Mouse (Mus musculus) limb, embryonic 11.5 days (tissue): ENCODE results near the gene Golt1a. TPM values are rescaled to one million over a fixed set of nuclear protein-coding genes. Genes with fewer than 3 reads are reported as not detected.
A peak's percentile ranks its signal among the peaks of the same experiment; 100 is the strongest.

Experiments used
- ATAC-seq: fragments of 200-750 bp; cut with Nextera tagmentation; 2 replicates; pipeline ENCODE4 v1.8.0; 2017; ENCODE audit warnings: low read depth; ENCODE audit not compliant: insufficient number of reproducible peaks, low FRiP score, low TSS enrichment
- DNase-seq: peaks from one replicate; pipeline ENCODE4 v3.0.0-alpha.2; 2015; ENCODE audit warnings: low spot score
- H3K27ac ChIP-seq: fragments of 300-500 bp; sonication (generic); replicated peaks from 2 replicates; pipeline ENCODE4 v1.5.1; 2014; ENCODE audit warnings: low read depth, mild to moderate bottlenecking, low read length
- H3K27me3 ChIP-seq: fragments of 300-500 bp; sonication (generic); 2 replicates; pipeline ENCODE4 v1.6.1; 2014; ENCODE audit warnings: mild to moderate bottlenecking, low read length, mixed read lengths; ENCODE audit not compliant: control insufficient read depth, insufficient read depth
- H3K36me3 ChIP-seq: fragments of 300-500 bp; sonication (generic); 2 replicates; pipeline ENCODE4 v1.6.1; 2014; ENCODE audit warnings: mild to moderate bottlenecking, low read length, moderate library complexity, mixed read lengths; ENCODE audit not compliant: control insufficient read depth, insufficient read depth
- H3K4me1 ChIP-seq: fragments of 300-500 bp; sonication (generic); 2 replicates; pipeline ENCODE4 v1.6.1; 2014; ENCODE audit warnings: low read length, mixed read lengths; ENCODE audit not compliant: control insufficient read depth, insufficient read depth
- H3K4me2 ChIP-seq: fragments of 300-500 bp; sonication (generic); 2 replicates; pipeline ENCODE4 v1.6.1; 2014; ENCODE audit warnings: low read depth, mild to moderate bottlenecking, moderate library complexity; ENCODE audit not compliant: severe bottlenecking
- H3K4me3 ChIP-seq: fragments of 300-500 bp; sonication (generic); 2 replicates; pipeline ENCODE4 v1.5.1; 2014; ENCODE audit warnings: low read depth, low read length
- H3K9ac ChIP-seq: fragments of 300-500 bp; sonication (generic); 2 replicates; pipeline ENCODE4 v1.6.1; 2014; ENCODE audit warnings: mild to moderate bottlenecking, low read length
- H3K9me3 ChIP-seq: fragments of 300-500 bp; sonication (generic); 2 replicates; pipeline ENCODE4 v1.6.1; 2016; ENCODE audit warnings: low read length; ENCODE audit not compliant: control insufficient read depth
- WGBS: fragments of 180-500 bp; shearing (Covaris S2); extraction: QIAGEN DNeasy Blood & Tissue Kit; methylation state at CpG from one replicate; pipeline ENCODE4 v1.1.7; 2014; 5-methylcytosine and 5-hydroxymethylcytosine counted together
- polyA plus RNA-seq: library from polyadenylated mRNA; unstranded; fragments of >200 nt; fragmentation: Nextera tagmentation; extraction: Ambion mirVana; gene quantifications from 2 replicates; pipeline ENCODE4 v1.2.1, GENCODE M21; 2014

Golt1a gene
- polyA plus RNA-seq, 1 experiment from 2014 or later = not detected

- no peak for ATAC-seq
- H3K4me1 ChIP-seq = no peaks in the 10 kb centered on the region
- H3K4me3 ChIP-seq = no peak overlapping the region
- 85% methylated on average over 9 of the region's 9 CpGs for WGBS
- no peaks in the 10 kb centered on the region for H3K27me3 ChIP-seq
- no peaks in the 10 kb centered on the region for H3K9me3 ChIP-seq
- DNase-seq = no peak
- H3K36me3 ChIP-seq = no peaks in the 10 kb centered on the region
- H3K27ac ChIP-seq = no peak overlapping the region
- no peak overlapping the region for H3K4me2 ChIP-seq
- H3K9ac ChIP-seq = no peak overlapping the region
Measured at GRCm38 (mm10) chr1:133346531-133346930, 36.9 kb downstream of the Golt1a start.

- Histone ChIP-seq H3K27me3 (no peaks in the 10 kb centered on the region), H3K4me3 (no peak overlapping the region), H3K9ac (no peak overlapping the region), H3K36me3 (no peaks in the 10 kb centered on the region), H3K9me3 (no peaks in the 10 kb centered on the region), H3K4me2 (no peak overlapping the region), H3K27ac (no peak overlapping the region), H3K4me1 (no peaks in the 10 kb centered on the region)
- no peak for DNase-seq
- WGBS = 56% methylated on average over 3 of the region's 3 CpGs
- no peak for ATAC-seq
Measured at GRCm38 (mm10) chr1:133347226-133347625, 37.6 kb downstream of the Golt1a start.

- Histone ChIP-seq H3K27ac (no peak overlapping the region), H3K4me2 (no peak overlapping the region), H3K9ac (no peak overlapping the region), H3K4me3 (no peak overlapping the region), H3K4me1 (no peaks in the 10 kb centered on the region), H3K36me3 (no peaks in the 10 kb centered on the region), H3K27me3 (no peaks in the 10 kb centered on the region), H3K9me3 (no peaks in the 10 kb centered on the region)
- 83% methylated on average over 11 of the region's 11 CpGs for whole genome bisulfite sequencing
- ATAC-seq = no peak
- no peak for DNase-seq
Measured at GRCm38 (mm10) chr1:133347693-133348520, 38.3 kb downstream of the Golt1a start.

GRCm38 (mm10) chr1:133350210-133350609 lies 40.6 kb downstream of the Golt1a start, which contains the start of gene Ren1:
TSS of gene Ren1 (plus strand) at chr1:133350510.
- Histone ChIP-seq H3K9ac (no peak within 1 kb of the TSS), H3K4me3 (no peak within 1 kb of the TSS), H3K36me3 (no peaks in the 10 kb centered on the region), H3K27ac (no peak within 1 kb of the TSS), H3K9me3 (no peaks in the 10 kb centered on the region), H3K4me1 (no peaks in the 10 kb centered on the region), H3K27me3 (no peaks in the 10 kb centered on the region), H3K4me2 (no peak within 1 kb of the TSS)
- 86% methylated on average over 1 of the region's 1 CpGs for WGBS
- DNase-seq (no peak), ATAC-seq (no peak)

- H3K36me3 ChIP-seq = no peaks in the 10 kb centered on the region
- WGBS = 34% methylated on average over 9 of the region's 9 CpGs
- no peak for ATAC-seq
Measured at GRCm38 (mm10) chr1:133351762-133352161, 42.2 kb downstream of the Golt1a start.

GRCm38 (mm10) chr1:133353371-133353809 lies 43.8 kb downstream of the Golt1a start:
- DNase-seq (peak; percentile 82), ATAC-seq (no peak)
- Histone ChIP-seq H3K27me3 (no peaks in the 10 kb centered on the region), H3K9ac (no peak overlapping the region), H3K4me1 (no peaks in the 10 kb centered on the region), H3K27ac (no peak overlapping the region), H3K4me2 (no peak overlapping the region), H3K4me3 (no peak overlapping the region), H3K9me3 (no peaks in the 10 kb centered on the region), H3K36me3 (no peaks in the 10 kb centered on the region)
- 53% methylated on average over 12 of the region's 12 CpGs for WGBS

More at GRCm38 (mm10) chr1:133351762-133352161, 42.2 kb downstream of the Golt1a start:
- H3K4me2 ChIP-seq = no peak overlapping the region
- H3K27ac ChIP-seq = no peak overlapping the region
- H3K9me3 ChIP-seq = no peaks in the 10 kb centered on the region
- no peak overlapping the region for H3K4me3 ChIP-seq
- no peak overlapping the region for H3K9ac ChIP-seq
- no peaks in the 10 kb centered on the region for H3K4me1 ChIP-seq
- DNase-seq = no peak
- H3K27me3 ChIP-seq = no peaks in the 10 kb centered on the region

GRCm38 (mm10) chr1:133355469-133355868 lies 45.9 kb downstream of the Golt1a start:
- no peaks in the 10 kb centered on the region for H3K27me3 ChIP-seq
- H3K9me3 ChIP-seq = no peaks in the 10 kb centered on the region
- DNase-seq (no peak), ATAC-seq (no peak)
- no peak overlapping the region for H3K4me3 ChIP-seq
- no peak overlapping the region for H3K4me2 ChIP-seq
- 46% methylated on average over 5 of the region's 5 CpGs for WGBS
- no peaks in the 10 kb centered on the region for H3K36me3 ChIP-seq
- no peak overlapping the region for H3K9ac ChIP-seq
- H3K27ac ChIP-seq = no peak overlapping the region
- no peaks in the 10 kb centered on the region for H3K4me1 ChIP-seq

- WGBS = 54% methylated on average over 15 of the region's 15 CpGs
- Histone ChIP-seq H3K4me1 (no peaks in the 10 kb centered on the region), H3K9me3 (no peaks in the 10 kb centered on the region), H3K27ac (no peak overlapping the region), H3K4me2 (no peak overlapping the region), H3K4me3 (no peak overlapping the region), H3K9ac (no peak overlapping the region), H3K27me3 (no peaks in the 10 kb centered on the region), H3K36me3 (no peaks in the 10 kb centered on the region)
- ATAC-seq (no peak), DNase-seq (no peak)
Measured at GRCm38 (mm10) chr1:133355912-133356311, 46.3 kb downstream of the Golt1a start.
